Mouse (Mus musculus): ENCODE results near the gene Hspa12a. TPM values are rescaled to one million over a fixed set of nuclear protein-coding genes. Genes with fewer than 3 reads are reported as not detected.

The Hspa12a gene
- total RNA-seq, 2 experiments from 2014 or later: 0.48 to 0.62 TPM

- ATAC-seq (ENCODE audit: poor library complexity, severe bottlenecking): peak; percentile 38; the same call in 1 of the 2 replicates
These were observed 180.5 kb downstream of the Hspa12a start for GRCm38 (mm10) chr19:58762848-58763541.

- no peak for ATAC-seq (ENCODE audit: poor library complexity, severe bottlenecking)
These were observed 181.1 kb downstream of the Hspa12a start for GRCm38 (mm10) chr19:58762316-58762715.

GRCm38 (mm10) chr19:58759423-58759822 is 184.0 kb downstream of the Hspa12a start, which contains the start of gene Pnliprp2:
Pnliprp2 (plus strand) TSS chr19:58759719.
- ATAC-seq (ENCODE audit: poor library complexity, severe bottlenecking): no peak

GRCm38 (mm10) chr19:58758871-58759270 is 184.6 kb downstream of the Hspa12a start:
- no peak for ATAC-seq (ENCODE audit: poor library complexity, severe bottlenecking)

GRCm38 (mm10) chr19:58751504-58751903 is 191.9 kb downstream of the Hspa12a start:
- no peak for ATAC-seq (ENCODE audit: poor library complexity, severe bottlenecking)

- ATAC-seq (ENCODE audit: poor library complexity, severe bottlenecking): no peak
These were observed 192.6 kb downstream of the Hspa12a start for GRCm38 (mm10) chr19:58750822-58751221.

- ATAC-seq (ENCODE audit: poor library complexity, severe bottlenecking): no peak
These were observed 195.9 kb downstream of the Hspa12a start for GRCm38 (mm10) chr19:58747498-58748000.

Other genes with a start within 250 kb of the Hspa12a start
- gene Pnliprp1, start 214.8 kb downstream of the Hspa12a start, total RNA-seq (2015): not detected in 2 replicates
- not detected in 2 replicates for gene Pnliprp1, start 214.8 kb downstream of the Hspa12a start, total RNA-seq (2017)
- not detected in 2 replicates for gene Pnliprp2, start 183.9 kb downstream of the Hspa12a start, total RNA-seq (2015)
- gene Pnliprp2, start 183.9 kb downstream of the Hspa12a start, total RNA-seq (2017): not detected in 2 replicates
- not detected in 2 replicates for gene 1700019N19Rik, start 149.2 kb downstream of the Hspa12a start, total RNA-seq (2015)
- not detected in 2 replicates for gene 1700019N19Rik, start 149.2 kb downstream of the Hspa12a start, total RNA-seq (2017)
- not detected in 2 replicates for gene Eno4, start 229 bp downstream of the Hspa12a start, total RNA-seq (2015)
- gene Eno4, start 229 bp downstream of the Hspa12a start, total RNA-seq (2017): not detected in 2 replicates
- gene Shtn1, start 132.4 kb upstream of the Hspa12a start, total RNA-seq (2015): 5.9 and 6.4 TPM in 2 replicates
- 6.9 and 8.1 TPM in 2 replicates for gene Shtn1, start 132.4 kb upstream of the Hspa12a start, total RNA-seq (2017)
- not detected in 2 replicates for gene Vax1, start 226.4 kb upstream of the Hspa12a start, total RNA-seq (2015)
- not detected in 2 replicates for gene Vax1, start 226.4 kb upstream of the Hspa12a start, total RNA-seq (2017)

Data from megakaryocyte, adult 5-6 weeks (primary cell).